Mouse (Mus musculus) neural tube, embryonic 13.5 days (tissue): Measurements from ENCODE around the gene Trim54. TPM values are rescaled to one million over a fixed set of nuclear protein-coding genes. Genes with fewer than 3 reads are reported as not detected.

Experiments
- ATAC-seq: fragments of 200-750 bp; cut with Nextera tagmentation; 2 replicates; pipeline ENCODE4 v1.8.0; 2017; ENCODE audit warnings: low read depth, mild to moderate bottlenecking, moderate TSS enrichment, moderate library complexity
- H3K27ac ChIP-seq: fragments of 300-500 bp; sonication (generic); replicated peaks from 2 replicates; pipeline ENCODE4 v1.5.1; 2015; ENCODE audit warnings: moderate library complexity, mild to moderate bottlenecking, inconsistent platforms
- H3K27me3 ChIP-seq: fragments of 300-500 bp; sonication (generic); 2 replicates; pipeline ENCODE4 v1.6.1; 2015; ENCODE audit warnings: mild to moderate bottlenecking, inconsistent platforms
- H3K36me3 ChIP-seq: fragments of 300-500 bp; sonication (generic); 2 replicates; pipeline ENCODE4 v1.6.1; 2015; ENCODE audit warnings: mild to moderate bottlenecking, inconsistent platforms
- H3K4me1 ChIP-seq: fragments of 300-500 bp; sonication (generic); replicated peaks from 2 replicates; pipeline ENCODE4 v1.6.1; 2015; ENCODE audit warnings: inconsistent platforms
- H3K4me2 ChIP-seq: fragments of 300-500 bp; sonication (generic); 2 replicates; pipeline ENCODE4 v1.6.1; 2015; ENCODE audit warnings: inconsistent platforms, mild to moderate bottlenecking, moderate library complexity
- H3K4me3 ChIP-seq: fragments of 300-500 bp; sonication (generic); 2 replicates; pipeline ENCODE4 v1.5.1; 2015; ENCODE audit warnings: mild to moderate bottlenecking, inconsistent platforms
- H3K9ac ChIP-seq: fragments of 300-500 bp; sonication (generic); 2 replicates; pipeline ENCODE4 v1.6.1; 2015; ENCODE audit warnings: moderate library complexity, mild to moderate bottlenecking, inconsistent platforms
- H3K9me3 ChIP-seq: fragments of 300-500 bp; sonication (generic); 2 replicates; pipeline ENCODE4 v1.6.1; 2016; ENCODE audit warnings: inconsistent platforms
- WGBS: fragments of 180-500 bp; shearing (Covaris S2); methylation state at CpG from one replicate; pipeline ENCODE4 v1.1.7; 2015; 5-methylcytosine and 5-hydroxymethylcytosine counted together
- polyA plus RNA-seq: library from polyadenylated mRNA; unstranded; fragments of >200 nt; fragmentation: Nextera tagmentation; extraction: Ambion mirVana; gene quantifications from 2 replicates; pipeline ENCODE4 v1.2.1, GENCODE M21; 2015

Trim54 gene
- polyA plus RNA-seq, 1 experiment from 2014 or later = 0.40 TPM

GRCm38 (mm10) chr5:31162462-31162861, 46.0 kb downstream of the Trim54 start:
- no peaks in the 10 kb centered on the region for H3K9me3 ChIP-seq
- H3K9ac ChIP-seq = no peak overlapping the region
- no peak overlapping the region for H3K4me3 ChIP-seq
- peaks cover 97% of the 10 kb centered on the region for H3K36me3 ChIP-seq
- no peaks in the 10 kb centered on the region for H3K4me1 ChIP-seq
- H3K27me3 ChIP-seq = no peaks in the 10 kb centered on the region
- H3K27ac ChIP-seq = no peak overlapping the region
- ATAC-seq = no peak
- H3K4me2 ChIP-seq = no peak overlapping the region

DNA sequence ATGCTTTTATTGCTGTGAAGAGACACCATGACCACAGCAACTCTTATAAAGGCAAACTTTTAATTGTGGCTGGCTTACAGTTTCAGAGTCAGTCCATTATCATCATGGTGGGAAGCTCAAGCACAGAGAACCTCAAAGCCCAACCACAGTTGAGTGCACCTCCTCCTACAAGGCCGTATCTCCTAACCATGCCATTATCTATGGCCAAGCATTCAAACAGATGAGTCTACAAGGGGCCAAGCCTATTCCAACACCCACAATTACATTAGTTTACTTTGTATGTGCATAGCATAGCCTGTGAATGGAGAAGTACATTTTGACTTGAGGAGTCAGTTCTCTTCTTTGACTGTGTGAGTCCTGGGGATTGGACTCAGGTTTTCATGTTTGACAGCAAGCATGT, 48.4 kb downstream of the Trim54 start:
- no peaks in the 10 kb centered on the region for H3K27me3 ChIP-seq
- no peaks in the 10 kb centered on the region for H3K9me3 ChIP-seq
- H3K4me2 ChIP-seq = no peak overlapping the region
- 95% methylated on average over 1 of the region's 1 CpGs for WGBS
- H3K4me3 ChIP-seq = no peak overlapping the region
- H3K4me1 ChIP-seq = no peaks in the 10 kb centered on the region
- no peak overlapping the region for H3K27ac ChIP-seq
- H3K36me3 ChIP-seq = peaks cover 97% of the 10 kb centered on the region
- H3K9ac ChIP-seq = no peak overlapping the region
- ATAC-seq = no peak

DNA sequence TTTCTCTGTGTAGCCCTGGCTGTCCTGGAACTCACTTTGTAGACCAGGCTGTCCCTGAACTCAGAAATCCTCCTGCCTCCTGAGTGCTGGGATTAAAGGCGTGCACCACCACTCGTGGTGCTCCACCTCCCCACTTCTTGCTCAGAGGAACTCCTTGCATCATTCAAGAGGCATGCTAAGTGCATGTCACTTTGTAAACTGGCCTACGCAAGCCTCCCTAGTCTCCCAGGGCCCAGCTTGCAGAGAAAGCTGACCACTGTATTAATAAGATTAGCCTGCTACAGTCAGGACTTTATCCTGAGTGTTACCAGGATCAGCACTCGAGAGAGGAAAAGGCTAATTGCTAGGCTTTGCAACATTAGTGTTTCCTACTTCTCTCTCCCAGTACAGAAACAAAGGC, 52.1 kb downstream of the Trim54 start:
- ATAC-seq = no peak
- 92% methylated on average over 4 of the region's 4 CpGs for WGBS
- H3K27me3 ChIP-seq = no peaks in the 10 kb centered on the region
- H3K27ac ChIP-seq = no peak overlapping the region
- H3K9ac ChIP-seq = no peak overlapping the region
- peaks cover 96% of the 10 kb centered on the region for H3K36me3 ChIP-seq
- no peaks in the 10 kb centered on the region for H3K9me3 ChIP-seq
- no peak overlapping the region for H3K4me3 ChIP-seq
- no peaks in the 10 kb centered on the region for H3K4me1 ChIP-seq
- no peak overlapping the region for H3K4me2 ChIP-seq

- 0% methylated on average over 25 of the region's 25 CpGs for WGBS
- H3K27me3 ChIP-seq = no peaks in the 10 kb centered on the region
- peaks cover 7% of the 10 kb centered on the region for H3K36me3 ChIP-seq
- H3K4me3 ChIP-seq = peak overlapping the region; percentile 91
- H3K9ac ChIP-seq = peak overlapping the region; percentile 84
- ATAC-seq = peak; percentile 77
- H3K9me3 ChIP-seq = no peaks in the 10 kb centered on the region
- H3K27ac ChIP-seq = peak overlapping the region; percentile 98
- H3K4me2 ChIP-seq = peak overlapping the region; percentile 98
- peaks cover 23% of the 10 kb centered on the region for H3K4me1 ChIP-seq
Observed at GRCm38 (mm10) chr5:31179301-31179765, 62.8 kb downstream of the Trim54 start.

DNA sequence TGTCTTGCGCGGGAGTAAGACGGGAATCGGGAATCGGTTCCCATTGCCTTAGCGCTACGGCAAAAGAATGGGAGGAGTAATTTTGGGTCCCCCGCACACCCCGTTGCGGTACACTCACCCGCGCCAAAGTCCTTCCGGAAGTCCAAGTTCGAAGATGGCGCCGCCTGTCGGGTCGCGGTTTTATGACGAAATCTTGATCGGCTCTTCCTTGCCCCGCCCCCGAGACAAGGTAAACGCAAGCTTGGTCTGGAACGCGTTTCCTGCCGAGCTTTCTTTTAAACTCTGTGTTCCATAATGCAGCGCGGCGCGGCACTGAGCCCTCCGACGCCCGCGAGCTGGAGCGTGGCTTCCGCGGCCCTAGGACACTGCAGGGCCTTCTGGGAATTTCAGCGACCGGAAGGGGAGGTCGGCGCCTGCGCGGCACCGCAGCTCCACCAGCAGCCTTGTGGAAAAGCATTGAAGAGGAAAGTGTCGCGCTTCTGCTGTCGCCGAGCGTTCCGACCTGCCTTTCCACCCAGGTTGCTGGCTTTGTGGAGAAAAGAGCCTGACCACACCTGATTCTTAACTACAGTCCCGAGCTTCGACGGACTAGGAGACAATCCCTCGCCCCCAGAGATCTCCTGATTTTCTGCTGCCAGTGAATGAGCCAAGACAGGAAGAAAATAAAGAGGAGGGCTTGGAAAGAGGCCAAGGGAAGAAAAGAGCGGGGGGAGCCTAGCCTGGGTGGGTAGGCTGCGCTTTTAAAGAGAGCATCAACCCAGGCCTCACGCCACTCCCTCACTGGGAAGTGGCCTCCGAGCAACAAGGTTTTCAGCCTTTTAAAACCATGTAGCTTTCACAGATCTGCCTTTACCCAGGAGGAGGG, 63.5 kb downstream of the Trim54 start, which contains the start of the genes Gm29609 and Gtf3c2:
Gene Gm29609 (minus strand): TSS at position 146 of the 865 bp plus-strand sequence.
Gene Gtf3c2 (minus strand): TSS at position 379 of the 865 bp plus-strand sequence.
- Histone ChIP-seq H3K9ac (peak within 1 kb of the TSS; percentile 84), H3K4me3 (peak within 1 kb of the TSS; percentile 91), H3K4me1 (peaks cover 23% of the 10 kb centered on the region), H3K27me3 (no peaks in the 10 kb centered on the region), H3K27ac (peak within 1 kb of the TSS; percentile 98), H3K36me3 (0 out of 2 replicates have a peak, but pooled peaks cover 2% of the 10 kb centered on the region), H3K4me2 (peak within 1 kb of the TSS; percentile 98), H3K9me3 (no peaks in the 10 kb centered on the region)
- ATAC-seq = peak; percentile 98
- under 1% methylated on average over 59 of the region's 59 CpGs for WGBS

DNA sequence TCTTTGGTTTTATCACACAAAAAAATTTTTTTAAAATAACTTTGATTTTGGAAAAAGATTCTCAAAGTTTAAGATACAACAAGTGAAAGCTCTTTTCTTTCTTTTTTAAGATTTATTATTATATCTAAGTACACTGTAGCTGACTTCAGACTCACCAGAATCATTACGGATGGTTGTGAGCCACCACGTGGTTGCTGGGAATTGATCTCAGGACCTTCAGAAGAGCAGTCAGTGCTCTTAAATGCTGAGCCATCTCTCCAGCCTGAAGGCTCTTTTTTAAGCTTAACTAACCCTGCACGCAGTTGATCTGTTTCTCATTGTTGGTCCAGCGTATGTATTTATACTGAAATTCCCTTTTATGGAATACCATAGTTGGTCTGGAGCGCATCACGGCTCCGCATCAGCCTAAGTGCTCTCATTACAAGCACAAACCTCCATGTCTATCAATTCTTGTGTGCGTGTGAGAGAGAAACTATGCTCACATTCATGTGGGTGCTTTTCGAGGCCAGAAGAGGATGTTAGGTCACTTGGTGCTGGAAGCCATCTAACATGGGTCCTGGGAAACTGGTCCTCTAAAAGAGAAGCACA, 64.8 kb downstream of the Trim54 start:
- Histone ChIP-seq H3K4me1 (peaks cover 23% of the 10 kb centered on the region), H3K4me2 (peak overlapping the region; percentile 98; the same call in 1 of the 2 replicates), H3K27me3 (no peaks in the 10 kb centered on the region), H3K9ac (no peak overlapping the region), H3K27ac (no peak overlapping the region), H3K4me3 (no peak overlapping the region), H3K9me3 (no peaks in the 10 kb centered on the region), H3K36me3 (peaks cover under 1% of the 10 kb centered on the region; the same call in 1 of the 2 replicates)
- WGBS = 96% methylated on average over 9 of the region's 9 CpGs
- ATAC-seq = no peak

GRCm38 (mm10) chr5:31183678-31184077, 67.2 kb downstream of the Trim54 start:
- H3K36me3 ChIP-seq = peaks cover 23% of the 10 kb centered on the region
- H3K9me3 ChIP-seq = no peaks in the 10 kb centered on the region
- H3K9ac ChIP-seq = no peak overlapping the region
- peaks cover 12% of the 10 kb centered on the region for H3K4me1 ChIP-seq
- H3K27ac ChIP-seq = no peak overlapping the region
- H3K27me3 ChIP-seq = no peaks in the 10 kb centered on the region
- no peak for ATAC-seq
- WGBS = 64% methylated on average over 4 of the region's 4 CpGs
- no peak overlapping the region for H3K4me2 ChIP-seq
- no peak overlapping the region for H3K4me3 ChIP-seq

Other genes with a start within 250 kb of the Trim54 start
- 52.5 and 57.4 TPM in 2 replicates for gene Tmem214, start 248.7 kb upstream of the Trim54 start, polyA plus RNA-seq
- gene Agbl5, start 228.0 kb upstream of the Trim54 start, polyA plus RNA-seq = 25.8 and 29.3 TPM in 2 replicates
- 258 and 278 TPM in 2 replicates for gene Ost4, start 208.9 kb upstream of the Trim54 start, polyA plus RNA-seq
- 30.7 and 43.9 TPM in 2 replicates for gene Emilin1, start 203.3 kb upstream of the Trim54 start, polyA plus RNA-seq
- 11.4 and 11.9 TPM in 2 replicates for gene Khk, start 195.3 kb upstream of the Trim54 start, polyA plus RNA-seq
- 33.7 and 38.1 TPM in 2 replicates for gene Cgref1, start 171.1 kb upstream of the Trim54 start, polyA plus RNA-seq
- gene Preb, start 156.4 kb upstream of the Trim54 start, polyA plus RNA-seq = 117 and 120 TPM in 2 replicates
- gene Tcf23, start 148.1 kb upstream of the Trim54 start, polyA plus RNA-seq = not detected in 2 replicates
- gene Atraid, start 68.4 kb upstream of the Trim54 start, polyA plus RNA-seq = 154 and 183 TPM in 2 replicates
- gene Slc5a6, start 67.8 kb upstream of the Trim54 start, polyA plus RNA-seq = 12.9 and 13.7 TPM in 2 replicates
- gene Cad, start 61.9 kb upstream of the Trim54 start, polyA plus RNA-seq = 13.4 and 14.7 TPM in 2 replicates
- not detected in 2 replicates for gene Dnajc5g, start 10.4 kb upstream of the Trim54 start, polyA plus RNA-seq
- gene Slc30a3, start 8.5 kb upstream of the Trim54 start, polyA plus RNA-seq = 26.2 and 28.9 TPM in 2 replicates
- not detected in 2 replicates for gene Ucn, start 22.1 kb downstream of the Trim54 start, polyA plus RNA-seq
- gene Mpv17, start 37.5 kb downstream of the Trim54 start, polyA plus RNA-seq = 50.4 and 55.5 TPM in 2 replicates
- gene Gm29609, start 63.2 kb downstream of the Trim54 start, polyA plus RNA-seq = 0.71 and 1.3 TPM in 2 replicates
- gene Gtf3c2, start 63.4 kb downstream of the Trim54 start, polyA plus RNA-seq = 65.7 and 69.4 TPM in 2 replicates
- gene Snx17, start 76.5 kb downstream of the Trim54 start, polyA plus RNA-seq = 114 and 119 TPM in 2 replicates
- 67.5 and 76.4 TPM in 2 replicates for gene Eif2b4, start 76.7 kb downstream of the Trim54 start, polyA plus RNA-seq
- gene Zfp513, start 85.6 kb downstream of the Trim54 start, polyA plus RNA-seq = 15.2 and 19.3 TPM in 2 replicates
- 161 and 170 TPM in 2 replicates for gene Ppm1g, start 104.0 kb downstream of the Trim54 start, polyA plus RNA-seq
- 164 and 171 TPM in 2 replicates for gene Nrbp1, start 124.2 kb downstream of the Trim54 start, polyA plus RNA-seq
- not detected in 2 replicates for gene Gm9970, start 124.5 kb downstream of the Trim54 start, polyA plus RNA-seq
- 4.5 and 4.7 TPM in 2 replicates for gene Krtcap3, start 135.0 kb downstream of the Trim54 start, polyA plus RNA-seq
- gene Ift172, start 174.4 kb downstream of the Trim54 start, polyA plus RNA-seq = 33.3 and 36.7 TPM in 2 replicates
- gene Fndc4, start 179.4 kb downstream of the Trim54 start, polyA plus RNA-seq = 79.1 and 82.0 TPM in 2 replicates
- 0.27 TPM in 1 of 2 replicates, not detected in the other for gene Gckr, start 180.7 kb downstream of the Trim54 start, polyA plus RNA-seq